Mouse (Mus musculus): ENCODE results near the gene Anxa9. TPM values are rescaled to one million over a fixed set of nuclear protein-coding genes. Genes with fewer than 3 reads are reported as not detected.

The Anxa9 gene
- polyA plus RNA-seq, 1 experiment: 1.5 TPM

DNA sequence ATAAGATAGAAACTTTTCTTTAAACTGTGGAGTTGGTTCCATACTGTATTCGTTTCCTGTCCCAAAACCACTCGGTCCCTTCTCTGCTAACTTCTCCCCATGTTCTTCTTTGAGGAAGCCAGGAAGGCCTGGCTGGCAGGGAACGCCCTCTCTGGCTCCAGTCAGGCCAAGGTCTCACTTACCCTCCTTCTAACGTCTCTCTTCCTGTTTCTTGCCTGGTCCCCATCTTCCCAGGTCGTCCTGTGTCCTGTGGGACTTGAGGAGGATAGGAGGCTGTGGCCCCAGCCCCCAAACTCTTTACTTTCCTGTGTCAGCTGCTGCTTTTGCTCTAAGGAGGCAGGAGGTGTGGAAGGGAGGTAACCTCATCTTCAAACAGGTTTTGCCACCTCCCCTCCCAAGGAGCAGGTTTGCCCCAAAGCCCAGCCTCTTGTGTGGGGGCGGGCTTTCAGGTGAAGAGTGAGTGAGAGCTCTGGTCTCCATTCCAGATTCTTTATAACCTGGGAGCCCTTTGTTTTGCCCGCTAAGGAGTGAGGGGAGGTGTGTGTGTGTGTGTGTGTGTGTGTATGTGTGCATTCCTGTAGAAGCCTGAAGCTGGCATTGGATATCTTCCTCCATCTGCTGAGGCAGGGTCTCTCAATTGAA lies 56.1 kb downstream of the Anxa9 start, which contains the start of gene Bnipl:
TSS of gene Bnipl (minus strand) at position 411 of the 642 bp plus-strand sequence.
- H3K79me2 ChIP-seq (ENCODE audit: control insufficient read depth, insufficient read depth): no peaks in the 10 kb centered on the region
- TF ChIP-seq POLR2A (IDR thresholded peaks at IDR 0.05; ENCODE audit: insufficient read length, low read depth) (no peak), MYOG (IDR thresholded peaks at IDR 0.05; ENCODE audit: control insufficient read depth in 1 of 3, insufficient read depth in 1 of 3, insufficient read length in 2 of 3, low read depth in 2 of 3) (no peak)
- H3K27me3 ChIP-seq (ENCODE audit: control insufficient read depth, insufficient read depth, insufficient read length): no peaks in the 10 kb centered on the region
- no peak within 1 kb of the TSS for H3K4me3 ChIP-seq
- H3K36me3 ChIP-seq (ENCODE audit: control insufficient read depth, insufficient read depth): peaks cover 17% of the 10 kb centered on the region
- no peak within 1 kb of the TSS for H3K4me2 ChIP-seq (ENCODE audit: low read depth)
- no peak within 1 kb of the TSS for H3ac ChIP-seq (ENCODE audit: control insufficient read depth, insufficient read length)

GRCm38 (mm10) chr3:95250361-95250760 lies 56.6 kb downstream of the Anxa9 start:
- TF ChIP-seq MYOG (IDR thresholded peaks at IDR 0.05; ENCODE audit: control insufficient read depth in 1 of 3, insufficient read depth in 1 of 3, insufficient read length in 2 of 3, low read depth in 2 of 3): no peak
- no peak for TF ChIP-seq MYOD1 (IDR thresholded peaks at IDR 0.05; ENCODE audit: control insufficient read depth in 1 of 3, insufficient read length in 2 of 3, low read depth in 2 of 3)
- TF ChIP-seq SRF (IDR thresholded peaks at IDR 0.05; ENCODE audit: control insufficient read depth, insufficient read length, low read depth): no peak
- no peak for TF ChIP-seq TCF3 (IDR thresholded peaks at IDR 0.05; ENCODE audit: insufficient read length, low read depth)
- TF ChIP-seq CEBPB (IDR thresholded peaks at IDR 0.05; ENCODE audit: insufficient read depth, poor library complexity, severe bottlenecking): no peak
- TF ChIP-seq TCF12 (IDR thresholded peaks at IDR 0.05; ENCODE audit: insufficient read depth, poor library complexity, severe bottlenecking): no peak
- no peak for TF ChIP-seq MAX (IDR thresholded peaks at IDR 0.05; ENCODE audit: low read depth)
- TF ChIP-seq USF1 (IDR thresholded peaks at IDR 0.05; ENCODE audit: low read depth): no peak
- no peak for TF ChIP-seq POLR2AphosphoS2 (IDR thresholded peaks at IDR 0.05; ENCODE audit: insufficient read length, low read depth)
- TF ChIP-seq POLR2A (IDR thresholded peaks at IDR 0.05; ENCODE audit: insufficient read length, low read depth): no peak
- H3ac ChIP-seq (ENCODE audit: control insufficient read depth, insufficient read length): no peak overlapping the region
- H3K79me2 ChIP-seq (ENCODE audit: control insufficient read depth, insufficient read depth): no peaks in the 10 kb centered on the region
- peaks cover 12% of the 10 kb centered on the region for H3K36me3 ChIP-seq (ENCODE audit: control insufficient read depth, insufficient read depth)
- no peak overlapping the region for H3K4me3 ChIP-seq
- H3K27me3 ChIP-seq (ENCODE audit: control insufficient read depth, insufficient read depth, insufficient read length): no peaks in the 10 kb centered on the region
- H3K4me2 ChIP-seq (ENCODE audit: low read depth): no peak overlapping the region

DNA sequence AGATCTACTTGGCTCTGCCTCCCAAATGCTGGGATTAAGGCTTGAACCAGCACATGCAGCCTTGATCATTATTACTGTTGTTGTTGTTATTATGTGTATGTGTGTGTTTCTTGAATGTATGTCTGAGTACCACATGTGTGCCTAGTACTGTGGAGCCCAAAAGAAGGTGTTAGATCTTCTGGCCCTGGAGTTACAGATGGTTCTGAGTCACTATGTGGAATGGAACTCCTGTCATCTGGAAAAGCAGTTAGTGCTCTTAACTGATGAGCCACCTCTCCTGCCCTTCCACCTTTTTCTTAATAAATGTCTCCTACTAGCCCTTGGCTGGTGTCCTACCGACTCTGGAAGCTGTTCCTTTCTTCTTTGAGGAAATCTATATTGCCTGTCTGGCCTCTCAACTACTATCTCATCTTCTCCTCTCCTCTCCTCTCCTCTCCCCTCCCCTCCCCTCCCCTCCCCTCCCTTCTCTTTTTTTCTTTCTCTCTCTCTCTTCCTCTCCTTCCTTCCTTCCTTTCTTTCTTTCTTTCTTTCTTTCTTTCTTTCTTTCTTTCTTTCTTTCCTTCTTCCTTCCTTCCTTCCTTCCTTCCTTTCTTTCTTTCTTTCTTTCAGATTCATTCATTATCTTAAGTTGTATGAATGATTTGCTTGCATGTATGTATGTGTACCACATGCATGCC lies 59.2 kb downstream of the Anxa9 start:
- no peak for TF ChIP-seq TCF12 (IDR thresholded peaks at IDR 0.05; ENCODE audit: insufficient read depth, poor library complexity, severe bottlenecking)
- TF ChIP-seq CEBPB (IDR thresholded peaks at IDR 0.05; ENCODE audit: insufficient read depth, poor library complexity, severe bottlenecking): no peak
- Histone ChIP-seq H3ac (ENCODE audit: control insufficient read depth, insufficient read length) (no peak overlapping the region), H3K36me3 (ENCODE audit: control insufficient read depth, insufficient read depth) (peaks cover 5% of the 10 kb centered on the region), H3K79me2 (ENCODE audit: control insufficient read depth, insufficient read depth) (no peaks in the 10 kb centered on the region), H3K4me2 (ENCODE audit: low read depth) (no peak overlapping the region), H3K27me3 (ENCODE audit: control insufficient read depth, insufficient read depth, insufficient read length) (no peaks in the 10 kb centered on the region), H3K4me3 (no peak overlapping the region)

DNA sequence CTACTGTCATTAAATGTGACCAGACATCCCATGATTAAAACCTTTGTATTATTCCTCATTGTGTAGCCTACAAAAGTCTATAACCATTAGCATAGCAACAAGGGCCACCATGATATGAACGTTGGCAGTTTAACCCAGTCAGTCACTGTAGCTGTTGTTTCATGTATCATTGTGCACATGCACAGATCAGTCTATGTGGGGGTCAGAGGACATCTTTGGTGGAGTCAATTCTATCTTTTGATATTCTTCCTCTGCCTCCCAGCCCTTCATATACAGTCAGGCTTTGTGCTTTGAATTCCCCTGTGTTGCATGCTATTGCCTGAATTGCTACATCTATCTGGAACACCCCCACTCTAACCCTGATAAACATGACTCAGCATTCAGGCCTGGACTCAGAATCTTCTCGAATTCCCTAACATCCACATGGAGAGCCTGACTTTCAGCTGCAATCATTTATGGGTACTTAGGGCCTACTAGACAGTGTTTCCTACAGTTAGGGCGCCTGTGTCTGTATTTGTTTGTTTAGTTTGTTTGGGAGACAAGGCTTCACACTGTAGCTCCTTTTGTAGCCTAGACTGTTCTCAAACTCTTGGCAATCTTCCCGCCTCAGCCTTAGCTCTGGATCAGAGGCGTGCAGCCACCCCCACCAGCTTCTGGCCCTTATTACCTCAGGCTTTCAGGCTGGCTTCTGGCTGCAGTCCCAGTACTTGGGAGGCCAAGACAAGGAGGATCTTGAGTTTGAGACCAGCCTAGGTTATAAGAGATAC lies 60.3 kb downstream of the Anxa9 start:
- Histone ChIP-seq H3K4me3 (no peak overlapping the region), H3ac (ENCODE audit: control insufficient read depth, insufficient read length) (no peak overlapping the region), H3K79me2 (ENCODE audit: control insufficient read depth, insufficient read depth) (no peaks in the 10 kb centered on the region), H3K4me2 (ENCODE audit: low read depth) (no peak overlapping the region), H3K27me3 (ENCODE audit: control insufficient read depth, insufficient read depth, insufficient read length) (no peaks in the 10 kb centered on the region), H3K36me3 (ENCODE audit: control insufficient read depth, insufficient read depth) (peaks cover 5% of the 10 kb centered on the region)
- TF ChIP-seq MYOG (IDR thresholded peaks at IDR 0.05; ENCODE audit: control insufficient read depth in 1 of 3, insufficient read depth in 1 of 3, insufficient read length in 2 of 3, low read depth in 2 of 3) (no peak), POLR2A (IDR thresholded peaks at IDR 0.05; ENCODE audit: insufficient read length, low read depth) (no peak), CEBPB (IDR thresholded peaks at IDR 0.05; ENCODE audit: insufficient read depth, poor library complexity, severe bottlenecking) (peak; percentile 84)

Other genes starting within 250 kb of the Anxa9 start
- gene Pip5k1a, start 200.2 kb downstream of the Anxa9 start, polyA plus RNA-seq (2012; fragmentation: generic; extraction: Trizol): 27.3 TPM
- gene Vps72, start 196.2 kb downstream of the Anxa9 start, polyA plus RNA-seq (2012; fragmentation: generic; extraction: Trizol): 85.6 TPM
- 2.5 TPM for gene Tmod4, start 182.7 kb downstream of the Anxa9 start, polyA plus RNA-seq (2012; fragmentation: generic; extraction: Trizol)
- 30.6 TPM for gene Scnm1, start 173.2 kb downstream of the Anxa9 start, polyA plus RNA-seq (2012; fragmentation: generic; extraction: Trizol)
- gene Lysmd1, start 173.1 kb downstream of the Anxa9 start, polyA plus RNA-seq (2012; fragmentation: generic; extraction: Trizol): 7.0 TPM
- 0.22 TPM for gene Tnfaip8l2, start 164.8 kb downstream of the Anxa9 start, polyA plus RNA-seq (2012; fragmentation: generic; extraction: Trizol)
- gene Sema6c, start 146.7 kb downstream of the Anxa9 start, polyA plus RNA-seq (2012; fragmentation: generic; extraction: Trizol): 29.0 TPM
- 3.3 TPM for gene Gabpb2, start 89.3 kb downstream of the Anxa9 start, polyA plus RNA-seq (2012; fragmentation: generic; extraction: Trizol)
- gene Cdc42se1, start 78.4 kb downstream of the Anxa9 start, polyA plus RNA-seq (2012; fragmentation: generic; extraction: Trizol): 61.5 TPM
- 51.9 TPM for gene Mllt11, start 75.0 kb downstream of the Anxa9 start, polyA plus RNA-seq (2012; fragmentation: generic; extraction: Trizol)
- 0.04 TPM for gene Gm128, start 65.6 kb downstream of the Anxa9 start, polyA plus RNA-seq (2012; fragmentation: generic; extraction: Trizol)
- gene Bnipl, start 56.0 kb downstream of the Anxa9 start, polyA plus RNA-seq (2012; fragmentation: generic; extraction: Trizol): 0.31 TPM
- gene Mindy1, start 25.8 kb downstream of the Anxa9 start, polyA plus RNA-seq (2012; fragmentation: generic; extraction: Trizol): 33.3 TPM
- 43.1 TPM for gene Prune1, start 25.1 kb downstream of the Anxa9 start, polyA plus RNA-seq (2012; fragmentation: generic; extraction: Trizol)
- gene Cers2, start 7.6 kb upstream of the Anxa9 start, polyA plus RNA-seq (2012; fragmentation: generic; extraction: Trizol): 116 TPM
- gene Setdb1, start 50.0 kb upstream of the Anxa9 start, polyA plus RNA-seq (2012; fragmentation: generic; extraction: Trizol): 11.5 TPM
- not detected for gene 4930558C23Rik, start 95.7 kb upstream of the Anxa9 start, polyA plus RNA-seq (2012; fragmentation: generic; extraction: Trizol)
- gene Arnt, start 127.2 kb upstream of the Anxa9 start, polyA plus RNA-seq (2012; fragmentation: generic; extraction: Trizol): 20.9 TPM
- gene Ctsk, start 192.1 kb upstream of the Anxa9 start, polyA plus RNA-seq (2012; fragmentation: generic; extraction: Trizol): 0.11 TPM
- gene Ctss, start 219.6 kb upstream of the Anxa9 start, polyA plus RNA-seq (2012; fragmentation: generic; extraction: Trizol): 0.02 TPM

Data from myocyte (in vitro differentiated cells).